Mouse (Mus musculus): ENCODE measurements at regions not wholly inside any gene's neighbourhood (a gene's known extent, or its start where the extent isn't known, plus 50 kb on each side); places are given as distances from the start of the nearest gene placed in this dataset.
A peak's percentile ranks its signal among the peaks of the same experiment; 100 is the strongest.

- DNase-seq (ENCODE audit: low read depth, low spot score) = no peak
These were observed 330.9 kb upstream of the Fam241a start for GRCm38 (mm10) chr3:128226930-128227585.

GRCm38 (mm10) chr3:128226503-128226902, 330.4 kb upstream of the Fam241a start:
- DNase-seq (ENCODE audit: low read depth, low spot score) = no peak

GRCm38 (mm10) chr3:128222344-128222743, 326.2 kb upstream of the Fam241a start:
- DNase-seq (ENCODE audit: low read depth, low spot score) = no peak

GRCm38 (mm10) chr3:128221625-128222024, 325.5 kb upstream of the Fam241a start:
- DNase-seq (ENCODE audit: low read depth, low spot score) = no peak

- no peak for DNase-seq (ENCODE audit: low read depth, low spot score)
These were observed 324.8 kb upstream of the Fam241a start for GRCm38 (mm10) chr3:128220776-128221550.

- no peak for DNase-seq (ENCODE audit: low read depth, low spot score)
These were observed 321.8 kb upstream of the Fam241a start for GRCm38 (mm10) chr3:128217765-128218415.

GRCm38 (mm10) chr3:128212256-128212655, 316.1 kb upstream of the Fam241a start:
- no peak for DNase-seq (ENCODE audit: low read depth, low spot score)

GRCm38 (mm10) chr3:128210591-128210990, 314.5 kb upstream of the Fam241a start:
- DNase-seq (ENCODE audit: low read depth, low spot score) = no peak

- DNase-seq (ENCODE audit: low read depth, low spot score) = no peak
These were observed 310.8 kb upstream of the Fam241a start for GRCm38 (mm10) chr3:128206948-128207347.

- DNase-seq (ENCODE audit: low read depth, low spot score) = no peak
These were observed 310.4 kb upstream of the Fam241a start for GRCm38 (mm10) chr3:128206483-128206882.

- no peak for DNase-seq (ENCODE audit: low read depth, low spot score)
These were observed 304.6 kb upstream of the Fam241a start for GRCm38 (mm10) chr3:128200574-128201235.

GRCm38 (mm10) chr3:128199466-128199865, 303.3 kb upstream of the Fam241a start:
- no peak for DNase-seq (ENCODE audit: low read depth, low spot score)

- no peak for DNase-seq (ENCODE audit: low read depth, low spot score)
These were observed 296.1 kb upstream of the Fam241a start for GRCm38 (mm10) chr3:128192046-128192800.

- no peak for DNase-seq (ENCODE audit: low read depth, low spot score)
These were observed 291.4 kb upstream of the Fam241a start for GRCm38 (mm10) chr3:128187330-128188044.

GRCm38 (mm10) chr3:128186278-128186677, 290.2 kb upstream of the Fam241a start:
- DNase-seq (ENCODE audit: low read depth, low spot score) = peak; percentile 39

- DNase-seq (ENCODE audit: low read depth, low spot score) = no peak
These were observed 285.2 kb upstream of the Fam241a start for GRCm38 (mm10) chr3:128181221-128181908.

GRCm38 (mm10) chr3:128149216-128149615, 253.1 kb upstream of the Fam241a start:
- DNase-seq (ENCODE audit: low read depth, low spot score) = no peak

GRCm38 (mm10) chr3:128145329-128145728, 249.2 kb upstream of the Fam241a start:
- DNase-seq (ENCODE audit: low read depth, low spot score) = no peak

GRCm38 (mm10) chr3:128127836-128128235, 231.7 kb upstream of the Fam241a start:
- DNase-seq (ENCODE audit: low read depth, low spot score) = peak; percentile 21

- DNase-seq (ENCODE audit: low read depth, low spot score) = no peak
These were observed 230.5 kb upstream of the Fam241a start for GRCm38 (mm10) chr3:128126664-128127063.
